Mouse (Mus musculus): ENCODE data around the gene Zfp341. TPM values are rescaled to one million over a fixed set of nuclear protein-coding genes. Genes with fewer than 3 reads are reported as not detected.

The Zfp341 gene
- total RNA-seq (2014; fragmentation: Nextera tagmentation) (1.2 and 1.7 TPM in 2 replicates), total RNA-seq (2017) (0.77 and 1.3 TPM in 2 replicates)

- ATAC-seq (replicated peaks; ENCODE audit: poor library complexity, severe bottlenecking), result peak; percentile 84
Observed at GRCm38 (mm10) chr2:154613118-154614115, at the start of gene Zfp341, which contains the start of gene 4930519P11Rik. TSS of gene Zfp341 (plus strand) at chr2:154613297. TSS of gene 4930519P11Rik (minus strand) at chr2:154613437.

GRCm38 (mm10) chr2:154563612-154564170 lies 49.4 kb upstream of the Zfp341 start:
- ATAC-seq (replicated peaks; ENCODE audit: poor library complexity, severe bottlenecking), result no peak

GRCm38 (mm10) chr2:154565562-154565961 lies 47.5 kb upstream of the Zfp341 start:
- ATAC-seq (replicated peaks; ENCODE audit: poor library complexity, severe bottlenecking), result no peak

GRCm38 (mm10) chr2:154566641-154567040 lies 46.5 kb upstream of the Zfp341 start:
- ATAC-seq (replicated peaks; ENCODE audit: poor library complexity, severe bottlenecking), result no peak

GRCm38 (mm10) chr2:154567766-154568165 lies 45.3 kb upstream of the Zfp341 start:
- ATAC-seq (replicated peaks; ENCODE audit: poor library complexity, severe bottlenecking), result no peak

DNA sequence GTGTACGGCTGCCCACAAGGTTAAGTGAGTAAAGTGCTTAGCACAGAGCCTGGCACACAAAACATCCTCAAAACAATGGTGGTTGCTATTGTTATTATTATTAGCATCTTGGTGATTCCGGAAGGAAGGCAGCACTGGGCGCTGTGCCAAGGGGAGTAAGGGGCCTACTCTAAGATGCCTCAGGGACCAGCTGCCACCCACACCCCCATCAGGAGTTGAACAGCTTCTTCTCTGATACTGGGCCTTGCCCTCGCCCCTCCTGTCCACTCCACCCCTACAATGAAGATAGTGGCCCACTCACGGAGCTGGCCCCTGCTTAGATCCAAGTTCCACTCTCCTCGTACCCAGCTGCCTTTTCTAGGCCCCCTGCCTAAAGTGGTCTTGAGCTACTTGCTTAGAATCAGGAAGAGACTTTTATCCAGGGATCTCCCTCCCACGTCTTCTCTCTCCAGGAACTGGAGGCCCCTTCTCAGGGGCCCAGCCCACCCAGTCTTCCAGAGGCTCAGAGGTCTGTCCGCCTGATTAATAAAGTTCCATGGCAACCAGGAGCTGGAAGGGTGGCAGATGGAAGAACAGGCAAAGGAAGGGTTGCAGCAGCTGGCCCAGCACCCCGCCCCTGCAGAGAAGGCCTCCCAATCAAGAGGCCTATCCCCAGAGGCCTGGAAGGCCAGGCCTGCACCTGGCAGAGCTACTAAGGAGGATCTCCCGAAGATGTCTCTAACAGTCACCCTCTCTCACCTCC lies 44.6 kb upstream of the Zfp341 start:
- no peak for ATAC-seq (replicated peaks; ENCODE audit: poor library complexity, severe bottlenecking)

DNA sequence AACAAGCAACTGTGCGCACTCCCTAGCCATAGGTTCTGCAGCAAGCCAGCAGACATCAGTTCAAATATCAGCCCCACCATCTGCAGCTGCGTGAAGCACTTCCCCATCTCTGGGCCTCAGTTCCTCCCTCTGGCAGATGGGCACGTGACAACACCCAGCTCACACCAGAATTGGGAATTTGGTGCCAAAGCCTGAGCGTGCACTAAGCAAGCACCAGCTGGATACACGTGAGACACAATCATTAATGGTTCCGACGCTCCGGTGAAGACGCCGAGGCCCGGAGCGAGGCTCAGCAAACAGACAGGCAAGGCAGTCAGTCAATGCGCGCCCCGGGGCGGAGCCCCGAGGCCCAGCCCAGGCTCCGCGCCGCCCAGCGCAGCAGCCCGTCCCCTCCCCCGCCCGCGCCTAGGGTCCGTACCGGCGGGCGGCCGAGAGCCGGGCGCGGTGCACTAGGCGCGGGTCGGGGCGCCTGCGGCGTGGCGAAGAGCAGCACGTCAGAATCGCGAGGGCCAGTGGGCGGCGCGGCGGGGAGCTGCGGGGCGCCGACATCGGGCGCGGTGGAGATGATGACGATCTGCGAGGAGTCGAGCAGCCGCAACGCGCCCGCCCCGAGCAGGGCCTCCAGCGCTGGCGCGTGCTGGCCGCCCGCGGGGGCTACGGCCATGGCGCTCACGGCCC lies 43.9 kb upstream of the Zfp341 start:
- peak; percentile 42 for ATAC-seq (replicated peaks; ENCODE audit: poor library complexity, severe bottlenecking)

DNA sequence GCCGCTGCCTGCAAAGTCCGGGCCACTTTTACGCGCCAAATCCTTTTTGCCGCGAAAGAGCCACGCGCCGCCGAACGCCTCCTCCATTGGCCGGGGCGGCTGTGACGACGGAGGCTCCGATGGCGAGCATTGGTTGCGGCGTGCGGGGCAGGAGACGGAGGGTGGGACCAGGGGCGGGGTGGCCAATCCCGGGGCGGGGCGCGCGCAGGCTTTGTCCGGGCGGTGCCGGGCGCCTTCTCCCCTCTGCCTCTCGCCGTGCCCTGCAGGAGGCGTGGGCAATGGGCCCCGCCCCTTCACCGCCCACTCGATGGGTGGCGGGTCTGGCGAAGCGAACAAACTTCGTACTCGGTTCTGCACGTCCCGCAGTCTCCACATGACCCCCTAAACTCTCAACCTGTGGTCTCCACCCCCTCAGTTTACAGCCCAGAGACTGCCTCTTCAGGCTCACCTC lies 43.2 kb upstream of the Zfp341 start, which contains the start of gene E2f1:
Gene E2f1 (minus strand): TSS at position 57 of the 451 bp plus-strand sequence.
- ATAC-seq (replicated peaks; ENCODE audit: poor library complexity, severe bottlenecking), result peak; percentile 73

GRCm38 (mm10) chr2:154570666-154571065 lies 42.4 kb upstream of the Zfp341 start:
- ATAC-seq (replicated peaks; ENCODE audit: poor library complexity, severe bottlenecking), result 0 out of 2 replicates have a peak, but pooled peaks have one; percentile 3

DNA sequence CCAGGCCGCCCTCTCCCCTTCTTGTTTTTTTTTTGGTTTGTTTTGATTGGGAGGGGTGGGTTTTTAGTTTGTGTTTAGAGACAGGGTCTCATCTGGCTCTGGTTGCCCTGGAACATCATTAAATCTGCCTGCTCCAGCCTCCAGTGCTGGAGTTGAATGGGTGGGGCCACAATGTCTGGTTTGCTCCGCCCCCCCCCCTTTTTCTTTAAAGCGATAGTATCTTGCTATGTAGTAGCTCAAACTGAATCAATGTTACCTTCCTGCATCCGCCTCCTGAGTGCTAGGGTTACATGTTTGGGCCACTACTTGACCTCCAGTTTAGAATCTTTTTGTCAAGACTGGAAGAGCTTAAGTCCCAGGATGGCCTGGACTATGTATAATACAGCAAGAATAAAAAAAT lies 41.8 kb upstream of the Zfp341 start:
- ATAC-seq (replicated peaks; ENCODE audit: poor library complexity, severe bottlenecking), result no peak

DNA sequence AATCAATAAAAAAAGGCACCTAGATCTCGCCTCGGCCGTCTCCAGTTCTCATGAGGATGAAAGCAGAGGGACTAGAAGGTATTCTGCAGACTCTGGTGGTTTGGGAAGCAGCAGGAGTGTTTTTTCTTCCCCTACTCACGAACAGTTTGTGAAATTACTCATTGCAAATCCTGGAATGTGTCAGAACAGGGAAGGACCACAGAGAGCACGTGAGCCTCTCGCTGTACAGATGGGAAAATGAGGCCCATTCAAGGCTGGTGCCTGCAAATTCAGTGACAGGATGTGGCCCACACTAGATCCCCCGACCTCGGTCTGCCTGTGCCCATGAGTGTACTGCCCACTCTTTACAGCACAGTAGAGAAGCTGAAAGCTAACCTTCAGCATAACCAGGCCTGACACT lies 41.1 kb upstream of the Zfp341 start:
- no peak for ATAC-seq (replicated peaks; ENCODE audit: poor library complexity, severe bottlenecking)

DNA sequence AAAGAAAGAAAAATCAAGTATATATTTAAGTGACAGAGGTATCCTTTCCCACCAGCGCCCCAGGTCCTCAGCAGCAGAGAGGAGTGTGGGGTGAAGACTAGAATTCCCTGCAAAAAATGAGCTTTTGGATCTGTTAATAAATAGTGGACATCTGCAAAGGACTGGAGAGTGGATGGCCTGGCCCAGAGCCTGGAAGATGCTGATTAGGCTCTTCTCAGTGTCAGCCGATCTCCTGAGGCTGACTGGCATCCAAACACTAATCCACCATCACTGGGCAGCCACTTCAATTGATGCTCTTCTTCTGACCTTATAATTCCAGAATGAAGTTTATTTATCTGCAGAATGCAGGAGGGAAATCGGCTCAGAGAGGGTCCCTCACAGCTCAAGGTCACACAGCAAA lies 40.1 kb upstream of the Zfp341 start:
- ATAC-seq (replicated peaks; ENCODE audit: poor library complexity, severe bottlenecking), result no peak

GRCm38 (mm10) chr2:154574271-154574670 lies 38.8 kb upstream of the Zfp341 start:
- peak; percentile 49 for ATAC-seq (replicated peaks; ENCODE audit: poor library complexity, severe bottlenecking)

- ATAC-seq (replicated peaks; ENCODE audit: poor library complexity, severe bottlenecking), result no peak
Observed at GRCm38 (mm10) chr2:154576876-154577743, 36.0 kb upstream of the Zfp341 start.

DNA sequence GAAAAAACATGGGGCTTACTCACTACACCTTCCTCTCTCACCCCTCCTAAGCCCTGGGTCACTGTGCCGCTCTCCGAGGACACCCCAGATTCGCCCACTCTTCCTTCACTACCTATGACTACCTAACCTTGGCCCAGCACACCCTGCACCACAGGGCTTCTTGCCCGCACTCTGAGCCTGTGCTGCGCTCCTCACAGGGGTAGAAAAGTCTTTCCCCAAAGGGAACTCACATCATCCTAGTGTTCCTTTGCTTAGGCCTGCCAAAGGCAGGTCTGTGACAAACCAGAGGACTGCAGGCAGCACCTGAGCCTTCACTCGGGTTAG lies 35.4 kb upstream of the Zfp341 start:
- ATAC-seq (replicated peaks; ENCODE audit: poor library complexity, severe bottlenecking), result no peak

DNA sequence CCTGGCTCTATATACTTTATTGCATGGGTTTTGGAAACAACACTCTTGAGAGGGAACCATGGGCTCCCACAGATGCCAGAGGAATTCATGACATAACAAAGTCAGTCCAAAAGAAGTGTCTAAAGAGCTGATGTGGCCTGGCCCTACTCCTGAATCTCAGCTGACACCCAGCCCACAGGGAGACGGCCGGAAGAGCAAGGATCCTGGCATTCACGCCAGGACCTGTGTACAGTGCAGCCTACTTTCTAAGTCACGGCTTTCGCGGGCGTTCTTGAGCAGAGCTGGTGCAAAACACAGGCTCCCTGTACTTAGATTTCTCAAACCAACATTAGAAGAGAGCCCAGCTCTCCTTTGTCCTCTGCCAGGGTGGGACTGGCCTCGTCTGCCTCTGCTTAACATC lies 32.5 kb upstream of the Zfp341 start:
- no peak for ATAC-seq (replicated peaks; ENCODE audit: poor library complexity, severe bottlenecking)

DNA sequence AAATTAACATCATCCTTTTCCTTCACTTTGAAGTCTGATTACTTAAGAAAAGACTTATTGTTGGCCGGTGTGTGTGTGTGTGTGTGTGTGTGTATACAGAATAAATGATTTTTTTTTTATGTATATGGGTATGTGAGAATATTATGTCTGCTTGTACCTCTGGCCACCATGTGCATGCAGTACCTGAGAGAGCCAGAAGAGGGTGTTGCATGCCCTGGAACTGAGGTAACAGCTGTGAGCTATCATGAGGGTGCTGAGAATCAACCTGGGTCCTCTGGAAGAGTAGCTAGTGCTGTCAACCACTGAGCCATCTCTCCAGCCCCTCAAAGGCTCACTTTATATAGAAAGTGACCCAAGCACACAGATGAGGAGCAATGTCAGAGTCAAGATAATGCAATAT lies 31.7 kb upstream of the Zfp341 start:
- no peak for ATAC-seq (replicated peaks; ENCODE audit: poor library complexity, severe bottlenecking)

DNA sequence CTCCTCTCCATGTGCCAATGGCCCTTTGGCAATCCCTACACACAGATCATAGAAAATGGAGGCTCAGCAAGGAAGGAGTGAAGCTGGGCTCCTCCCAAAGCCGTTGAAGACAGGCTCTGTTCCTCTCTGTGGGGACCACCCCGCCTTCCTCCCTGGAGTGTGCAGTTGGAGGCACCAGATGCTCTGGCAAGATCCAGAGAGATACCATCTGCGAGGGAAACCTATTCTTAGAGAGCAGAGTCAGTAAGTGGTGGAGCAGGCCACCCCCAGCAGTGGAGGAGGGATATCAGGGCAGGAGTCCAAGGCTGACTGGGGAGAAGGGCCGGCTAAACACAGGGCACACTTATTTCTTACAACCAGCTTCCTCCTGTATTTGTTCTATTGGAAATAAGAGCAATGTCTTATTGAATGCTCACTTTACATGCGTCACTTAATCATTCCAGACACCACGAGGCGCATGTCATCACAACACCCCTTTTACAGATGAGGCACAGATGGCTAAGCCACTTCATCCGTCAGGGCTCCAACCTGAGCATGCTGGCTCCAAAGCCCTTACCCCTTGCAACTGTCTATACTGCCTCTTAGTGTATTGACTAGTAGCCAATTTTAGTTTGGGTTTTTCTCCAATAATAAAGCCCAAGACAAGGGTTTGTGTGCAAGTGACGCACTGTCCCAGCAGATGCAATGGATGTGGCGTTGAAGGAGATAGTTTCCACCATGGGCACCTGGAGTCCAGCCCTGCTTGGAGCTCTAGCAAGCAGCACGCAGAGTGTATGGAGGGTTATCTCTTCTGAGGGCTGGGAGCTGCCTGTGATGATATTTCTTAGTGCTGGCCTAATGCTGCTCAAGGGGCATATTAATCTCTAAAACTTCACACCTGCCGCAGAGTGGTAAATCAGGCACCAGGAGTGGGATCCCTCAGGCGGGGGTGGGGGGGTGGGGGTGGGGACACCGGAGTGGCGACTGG lies 28.9 kb upstream of the Zfp341 start:
- ATAC-seq (replicated peaks; ENCODE audit: poor library complexity, severe bottlenecking), result peak; percentile 31; the same call in 1 of the 2 replicates
